In genomic region chr13:37475804-37476203, GRCm38 (mm10) we compare ENCODE assay signal across 19 mouse cellular contexts.
DNase-seq lines count a peak whose midpoint lies in the region; ATAC-seq and TF ChIP-seq lines count a peak whose summit lies in the region.
"Had no signal": no experiment of that assay in that cellular context is flagged by ENCODE, and none has a peak within 500 bp of the region (broad histone marks: within the 10 kb centered on the region; RNA-seq: fewer than 3 reads in every experiment).

No protein-coding gene starts in this region.

- H3K4me3 ChIP-seq in liver, embryonic 11.5 days (ENCODE audit: low read depth, low read length): no peak overlapping the region
- no peak overlapping the region for H3K4me3 ChIP-seq in bone marrow, adult 2 months (replicated peaks; ENCODE audit: control insufficient read depth, low read depth, low read length)
- no peak overlapping the region for H3K4me3 ChIP-seq in liver, embryonic 16.5 days (ENCODE audit: low read depth, low read length)
- H3K4me3 ChIP-seq: embryonic facial prominence, embryonic 13.5 days; forebrain, embryonic 10.5 days; midbrain, embryonic 12.5 days; myocyte had no signal

- TF ChIP-seq CTCF in bone marrow, adult 2 months (IDR thresholded peaks at IDR 0.05; ENCODE audit: control insufficient read depth, insufficient read depth, low read length): no peak

- no peaks in the 10 kb centered on the region for H3K36me3 ChIP-seq in liver, embryonic 11.5 days (ENCODE audit: control insufficient read depth, insufficient read depth, low read length)
- no peaks in the 10 kb centered on the region for H3K36me3 ChIP-seq in liver, embryonic 16.5 days (ENCODE audit: control insufficient read depth, insufficient read depth)
- H3K36me3 ChIP-seq: embryonic facial prominence, embryonic 13.5 days; forebrain, embryonic 10.5 days; midbrain, embryonic 12.5 days had no signal

- H3K27ac ChIP-seq in liver, embryonic 11.5 days (ENCODE audit: low read depth, low read length): no peak overlapping the region
- H3K27ac ChIP-seq in bone marrow, adult 2 months (ENCODE audit: control insufficient read depth, insufficient read depth, low read depth, low read length, poor library complexity): peak overlapping the region; percentile 24; the same call in 1 of the 2 replicates
- no peak overlapping the region for H3K27ac ChIP-seq in liver, embryonic 16.5 days (ENCODE audit: low read length)
- H3K27ac ChIP-seq: embryonic facial prominence, embryonic 13.5 days; forebrain, embryonic 10.5 days; hindbrain, embryonic 14.5 days; liver, embryonic 14.5 days; midbrain, embryonic 12.5 days had no signal

- H3K4me1 ChIP-seq in liver, embryonic 11.5 days (replicated peaks; ENCODE audit: control insufficient read depth, insufficient read depth, low read length): peaks cover 30% of the 10 kb centered on the region
- H3K4me1 ChIP-seq in bone marrow, adult 2 months (ENCODE audit: control insufficient read depth, insufficient read depth, low read length): peaks cover 2% of the 10 kb centered on the region
- H3K4me1 ChIP-seq in liver, embryonic 16.5 days (ENCODE audit: control insufficient read depth, low read depth, low read length): peaks cover 16% of the 10 kb centered on the region

- TF ChIP-seq POLR2A in bone marrow, adult 2 months (IDR thresholded peaks at IDR 0.05; ENCODE audit: borderline replicate concordance, control insufficient read depth, low read depth, low read length): no peak

- no peak for DNase-seq in liver, embryonic 11.5 days (ENCODE audit: low spot score)
- DNase-seq in liver: no peak
- DNase-seq in left cerebral cortex, postnatal 14 days (ENCODE audit: low spot score in 2 of 2): no peak
- no peak for DNase-seq in embryo, embryonic 10.5 days (ENCODE audit: low spot score)
- DNase-seq: cerebellum, postnatal 25 days; kidney, adult 9 months; right cerebral cortex, postnatal 25 days; thymus, postnatal 25 days had no signal

- no peak overlapping the region for H3K9ac ChIP-seq in liver, embryonic 11.5 days (ENCODE audit: low read depth, low read length)
- H3K9ac ChIP-seq in liver, embryonic 16.5 days (ENCODE audit: low read depth, low read length): no peak overlapping the region
- H3K9ac ChIP-seq: embryonic facial prominence, embryonic 13.5 days; hindbrain, embryonic 14.5 days; liver, embryonic 14.5 days; midbrain, embryonic 12.5 days had no signal

- no peak for ATAC-seq in liver, embryonic 11.5 days (replicated peaks; ENCODE audit: low FRiP score)
- peak; percentile 64 for ATAC-seq in common myeloid progenitor, adult 5-6 weeks (replicated peaks; ENCODE audit: low read depth, poor library complexity, severe bottlenecking)
- ATAC-seq in liver, embryonic 16.5 days (ENCODE audit: low read depth): no peak

- intact Hi-C loops in left cerebral cortex, postnatal 14 days (cut with DNase I): no loop called here

- peak overlapping the region; percentile 43 for H3K4me2 ChIP-seq in liver, embryonic 11.5 days
- H3K4me2 ChIP-seq in liver, embryonic 16.5 days (ENCODE audit: low read depth, low read length): peak overlapping the region; percentile 11; the same call in 1 of the 2 replicates
- H3K4me2 ChIP-seq: embryonic facial prominence, embryonic 13.5 days; heart, embryonic 11.5 days; hindbrain, embryonic 14.5 days; midbrain, embryonic 12.5 days had no signal

- no peaks in the 10 kb centered on the region for H3K9me3 ChIP-seq in liver, embryonic 11.5 days (ENCODE audit: control insufficient read depth, low read length)
- no peaks in the 10 kb centered on the region for H3K9me3 ChIP-seq in liver, embryonic 16.5 days (replicated peaks; ENCODE audit: control insufficient read depth, low read length)
- H3K9me3 ChIP-seq: embryonic facial prominence, embryonic 13.5 days; forebrain, embryonic 10.5 days; midbrain, embryonic 12.5 days had no signal

- WGBS in liver, embryonic 11.5 days: 32% methylated on average over 3 of the region's 3 CpGs
- WGBS in bone marrow, adult 2 months: 6% methylated on average over 3 of the region's 3 CpGs
- WGBS in liver, embryonic 16.5 days (ENCODE audit: insufficient replicate concordance): 17% methylated on average over 3 of the region's 3 CpGs

- 0 out of 2 replicates have a peak, but pooled peaks cover 2% of the 10 kb centered on the region for H3K27me3 ChIP-seq in liver, embryonic 11.5 days (replicated peaks; ENCODE audit: control insufficient read depth, insufficient read depth, low read length)
- no peaks in the 10 kb centered on the region; the same call in 1 of the 2 replicates for H3K27me3 ChIP-seq in liver, embryonic 16.5 days (ENCODE audit: control insufficient read depth, insufficient read depth, low read depth, low read length)
- H3K27me3 ChIP-seq: CH12.LX; embryonic facial prominence, embryonic 13.5 days had no signal
